Mouse (Mus musculus): Measurements from ENCODE around the gene Rnase11. TPM values are rescaled to one million over a fixed set of nuclear protein-coding genes. Genes with fewer than 3 reads are reported as not detected.

Gene Rnase11
- polyA plus RNA-seq, 1 experiment from 2014 or later: not detected

DNA sequence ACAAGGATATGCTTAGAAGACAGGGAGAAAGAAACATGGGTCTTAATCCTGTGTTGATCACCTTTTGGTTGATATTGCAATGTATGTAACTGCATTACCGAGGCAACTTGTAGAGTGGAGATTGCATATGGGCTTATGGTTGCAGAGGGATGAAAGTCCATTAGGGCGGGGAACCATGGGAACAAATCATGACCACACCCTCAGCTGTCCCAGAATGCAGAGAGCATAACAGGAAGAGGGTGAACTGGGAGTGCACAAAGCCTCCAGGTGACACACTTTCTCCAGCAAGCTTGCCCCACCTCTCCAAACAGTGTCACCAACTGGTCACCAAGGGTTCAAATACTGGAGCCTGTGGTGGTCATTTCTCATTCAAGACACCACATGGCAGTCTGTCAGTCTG lies 31.1 kb upstream of the Rnase11 start:
- Histone ChIP-seq H3K36me3 (ENCODE audit: insufficient read depth) (no peaks in the 10 kb centered on the region), H3K4me3 (ENCODE audit: low read depth, low read length) (no peak overlapping the region), H3K4me2 (no peak overlapping the region), H3K27me3 (ENCODE audit: insufficient read depth, low read length) (no peaks in the 10 kb centered on the region), H3K9ac (no peak overlapping the region), H3K27ac (ENCODE audit: low read depth) (no peak overlapping the region), H3K4me1 (ENCODE audit: insufficient read depth) (peaks cover 4% of the 10 kb centered on the region; the same call in 1 of the 2 replicates), H3K9me3 (ENCODE audit: low read depth, low read length) (no peaks in the 10 kb centered on the region)
- no peak for DNase-seq
- ATAC-seq (ENCODE audit: insufficient read depth): no peak
- no peak for TF ChIP-seq CTCF (IDR thresholded peaks at IDR 0.05; ENCODE audit: low read depth)
- WGBS: 74% methylated on average over 2 of the region's 2 CpGs

DNA sequence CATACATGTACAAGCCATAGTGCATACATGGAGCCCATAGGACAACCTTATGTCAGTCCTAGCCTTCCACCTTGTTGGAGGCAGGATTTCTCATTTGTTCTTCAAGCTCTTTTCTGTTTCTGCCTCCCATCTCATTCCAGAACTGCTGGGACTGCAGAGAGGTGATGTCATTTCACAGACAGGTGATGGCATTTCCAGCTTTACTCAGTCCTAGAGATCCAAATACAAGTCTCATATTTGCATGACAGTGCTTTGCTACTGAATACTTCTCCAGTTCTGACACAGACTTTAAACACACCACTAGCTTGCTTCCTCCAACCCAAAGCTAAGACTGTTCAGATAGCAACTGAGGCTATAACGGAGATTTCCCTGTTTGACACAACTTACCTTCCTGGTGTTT lies 29.2 kb upstream of the Rnase11 start:
- Histone ChIP-seq H3K27me3 (ENCODE audit: insufficient read depth, low read length) (no peaks in the 10 kb centered on the region), H3K9ac (no peak overlapping the region), H3K27ac (ENCODE audit: low read depth) (no peak overlapping the region), H3K9me3 (ENCODE audit: low read depth, low read length) (no peaks in the 10 kb centered on the region), H3K4me3 (ENCODE audit: low read depth, low read length) (no peak overlapping the region), H3K36me3 (ENCODE audit: insufficient read depth) (no peaks in the 10 kb centered on the region), H3K4me1 (ENCODE audit: insufficient read depth) (peaks cover 4% of the 10 kb centered on the region; the same call in 1 of the 2 replicates), H3K4me2 (no peak overlapping the region)
- 88% methylated on average over 1 of the region's 1 CpGs for WGBS
- no peak for TF ChIP-seq CTCF (IDR thresholded peaks at IDR 0.05; ENCODE audit: low read depth)
- no peak for DNase-seq
- no peak for ATAC-seq (ENCODE audit: insufficient read depth)

DNA sequence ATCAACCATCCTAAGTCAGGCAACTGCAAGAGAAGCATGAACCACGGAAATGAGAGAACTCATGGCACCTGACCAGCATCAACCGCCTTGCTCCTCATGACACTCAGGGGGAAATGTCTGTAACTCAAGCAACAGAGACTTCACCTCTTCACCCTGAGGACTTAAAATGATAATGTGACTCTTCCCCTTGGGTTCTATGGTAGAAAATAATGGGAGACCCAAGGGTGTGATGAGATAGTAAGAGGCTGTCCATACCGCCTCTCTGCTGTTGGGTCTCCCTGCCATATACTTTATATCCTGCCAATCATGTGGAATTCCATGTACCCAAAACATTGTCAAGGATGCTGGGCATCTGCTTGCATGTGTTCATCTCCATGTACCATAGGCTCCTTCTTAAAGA lies 24.4 kb upstream of the Rnase11 start, which contains the start of gene Olfr750:
Gene Olfr750 (minus strand): TSS at position 101 of the 400 bp plus-strand sequence.
- Histone ChIP-seq H3K27ac (ENCODE audit: low read depth) (no peak within 1 kb of the TSS), H3K9me3 (ENCODE audit: low read depth, low read length) (no peaks in the 10 kb centered on the region), H3K9ac (no peak within 1 kb of the TSS), H3K4me2 (no peak within 1 kb of the TSS), H3K4me3 (ENCODE audit: low read depth, low read length) (no peak within 1 kb of the TSS), H3K4me1 (ENCODE audit: insufficient read depth) (no peaks in the 10 kb centered on the region), H3K27me3 (ENCODE audit: insufficient read depth, low read length) (no peaks in the 10 kb centered on the region), H3K36me3 (ENCODE audit: insufficient read depth) (no peaks in the 10 kb centered on the region)
- TF ChIP-seq CTCF (IDR thresholded peaks at IDR 0.05; ENCODE audit: low read depth): no peak
- DNase-seq (no peak), ATAC-seq (ENCODE audit: insufficient read depth) (no peak)
- 89% methylated on average over 3 of the region's 3 CpGs for WGBS

DNA sequence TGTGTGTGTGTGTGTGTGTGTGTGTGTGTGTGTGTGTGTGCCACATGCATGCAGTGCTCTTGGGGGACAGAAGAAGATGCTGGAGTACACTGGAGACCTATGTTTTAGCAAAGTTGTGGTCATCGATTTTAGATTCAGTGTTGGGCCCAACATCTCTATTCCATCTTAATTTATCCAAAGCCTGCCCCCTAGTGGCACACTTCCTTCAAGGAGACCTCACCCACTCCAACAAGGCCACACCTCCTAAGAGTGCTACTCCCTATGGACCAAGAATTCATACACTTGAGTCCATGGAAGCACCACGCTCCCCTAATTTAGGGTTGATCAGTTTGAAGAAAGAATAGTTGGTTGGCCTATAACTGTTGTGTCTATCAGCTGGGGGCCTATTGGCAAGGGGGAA lies 19.7 kb upstream of the Rnase11 start:
- ATAC-seq (ENCODE audit: insufficient read depth) (no peak), DNase-seq (peak; percentile 70)
- Histone ChIP-seq H3K9ac (no peak overlapping the region), H3K27ac (ENCODE audit: low read depth) (no peak overlapping the region), H3K9me3 (ENCODE audit: low read depth, low read length) (no peaks in the 10 kb centered on the region), H3K36me3 (ENCODE audit: insufficient read depth) (no peaks in the 10 kb centered on the region), H3K4me3 (ENCODE audit: low read depth, low read length) (no peak overlapping the region), H3K27me3 (ENCODE audit: insufficient read depth, low read length) (no peaks in the 10 kb centered on the region), H3K4me2 (no peak overlapping the region), H3K4me1 (ENCODE audit: insufficient read depth) (0 out of 2 replicates have a peak, but pooled peaks cover 10% of the 10 kb centered on the region)
- TF ChIP-seq CTCF (IDR thresholded peaks at IDR 0.05; ENCODE audit: low read depth): peak; percentile 37
- WGBS: 88% methylated on average over 2 of the region's 2 CpGs

DNA sequence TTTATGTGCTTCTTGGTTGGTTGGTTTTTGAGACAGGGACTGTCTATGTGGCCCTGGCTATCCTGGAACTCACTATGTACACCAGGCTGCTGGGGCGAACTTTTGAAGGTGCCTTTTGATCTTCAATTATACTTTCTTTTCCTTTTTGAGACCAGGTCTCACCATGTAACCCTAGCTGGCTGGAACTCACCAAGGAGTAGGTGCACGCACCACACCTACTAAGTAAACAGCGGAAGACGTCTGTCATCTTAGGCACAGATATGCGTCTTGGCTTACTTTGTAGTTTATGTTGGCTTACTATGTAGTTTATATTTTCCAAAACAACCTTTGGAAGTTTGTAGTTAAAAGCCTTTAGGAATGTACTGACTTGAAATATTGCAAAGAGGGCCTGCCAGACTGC lies 19.0 kb upstream of the Rnase11 start:
- no peak overlapping the region for H3K4me2 ChIP-seq

DNA sequence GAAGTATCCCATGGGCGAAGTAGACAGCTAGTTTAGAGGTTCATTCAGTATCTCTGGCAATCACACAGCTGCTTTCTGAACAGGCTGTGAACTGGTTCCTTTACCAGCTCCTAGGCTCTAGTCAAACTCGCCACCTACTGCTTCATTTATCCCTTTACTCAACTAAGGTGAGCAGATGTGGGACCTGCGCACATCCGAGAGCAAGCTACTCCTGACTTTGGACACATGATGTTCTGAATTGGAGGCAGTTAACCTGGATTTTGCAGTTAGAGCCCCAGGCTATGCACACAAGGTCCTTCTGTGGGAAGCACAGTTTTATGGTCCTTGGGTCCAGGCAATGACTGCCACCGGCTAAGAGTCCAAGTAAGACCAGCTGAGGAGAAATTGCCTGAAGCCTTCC lies 10.8 kb upstream of the Rnase11 start:
- TF ChIP-seq CTCF (IDR thresholded peaks at IDR 0.05; ENCODE audit: low read depth): no peak
- no peak overlapping the region for H3K27ac ChIP-seq (ENCODE audit: low read depth)

More for the DNA sequence above, 19.0 kb upstream of the Rnase11 start:
- Histone ChIP-seq H3K27ac (ENCODE audit: low read depth) (no peak overlapping the region), H3K9ac (no peak overlapping the region), H3K27me3 (ENCODE audit: insufficient read depth, low read length) (no peaks in the 10 kb centered on the region), H3K4me1 (ENCODE audit: insufficient read depth) (0 out of 2 replicates have a peak, but pooled peaks cover 10% of the 10 kb centered on the region), H3K36me3 (ENCODE audit: insufficient read depth) (no peaks in the 10 kb centered on the region), H3K4me3 (ENCODE audit: low read depth, low read length) (no peak overlapping the region), H3K9me3 (ENCODE audit: low read depth, low read length) (no peaks in the 10 kb centered on the region)
- ATAC-seq (ENCODE audit: insufficient read depth) (no peak), DNase-seq (no peak)
- no peak for TF ChIP-seq CTCF (IDR thresholded peaks at IDR 0.05; ENCODE audit: low read depth)
- 64% methylated on average over 5 of the region's 5 CpGs for WGBS

DNA sequence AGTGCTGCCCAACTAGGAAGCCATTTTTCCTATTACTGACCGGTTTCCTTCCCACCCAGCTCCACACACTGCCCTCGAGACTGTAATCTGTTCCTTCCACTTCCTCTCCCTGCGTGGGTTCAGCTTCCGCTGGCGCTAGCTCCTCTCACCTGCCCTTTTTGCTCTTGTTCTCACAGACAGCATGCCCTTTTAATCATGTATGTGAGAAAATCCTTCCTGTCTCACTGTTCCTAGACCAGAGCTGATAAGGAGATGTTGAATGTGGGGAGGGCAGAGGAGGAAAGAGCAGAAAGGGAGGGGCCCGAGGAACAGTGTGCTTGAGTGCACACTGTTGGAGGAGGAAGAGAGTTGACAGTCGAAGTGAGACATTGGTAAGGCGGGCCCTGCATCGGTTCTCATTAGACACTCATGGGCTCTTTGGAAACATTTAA lies 7.5 kb upstream of the Rnase11 start, which contains the start of gene Rnase12:
Gene Rnase12 (minus strand): TSS at position 261 of the 431 bp plus-strand sequence.
- H3K4me3 ChIP-seq (ENCODE audit: low read depth, low read length): no peak within 1 kb of the TSS

More for the DNA sequence above, 10.8 kb upstream of the Rnase11 start:
- Histone ChIP-seq H3K9me3 (ENCODE audit: low read depth, low read length) (no peaks in the 10 kb centered on the region), H3K4me2 (no peak overlapping the region), H3K4me1 (ENCODE audit: insufficient read depth) (no peaks in the 10 kb centered on the region), H3K4me3 (ENCODE audit: low read depth, low read length) (no peak overlapping the region), H3K27me3 (ENCODE audit: insufficient read depth, low read length) (no peaks in the 10 kb centered on the region), H3K9ac (no peak overlapping the region), H3K36me3 (ENCODE audit: insufficient read depth) (no peaks in the 10 kb centered on the region)
- no peak for DNase-seq
- 92% methylated on average over 5 of the region's 5 CpGs for WGBS
- ATAC-seq (ENCODE audit: insufficient read depth): no peak

More for the DNA sequence above, 7.5 kb upstream of the Rnase11 start, which contains the start of gene Rnase12:
- TF ChIP-seq CTCF (IDR thresholded peaks at IDR 0.05; ENCODE audit: low read depth): no peak
- no peak for DNase-seq
- Histone ChIP-seq H3K36me3 (ENCODE audit: insufficient read depth) (no peaks in the 10 kb centered on the region), H3K4me1 (ENCODE audit: insufficient read depth) (no peaks in the 10 kb centered on the region), H3K4me2 (no peak within 1 kb of the TSS), H3K9ac (no peak within 1 kb of the TSS), H3K9me3 (ENCODE audit: low read depth, low read length) (no peaks in the 10 kb centered on the region), H3K27me3 (ENCODE audit: insufficient read depth, low read length) (no peaks in the 10 kb centered on the region), H3K27ac (ENCODE audit: low read depth) (no peak within 1 kb of the TSS)
- 38% methylated on average over 9 of the region's 9 CpGs for WGBS
- no peak for ATAC-seq (ENCODE audit: insufficient read depth)

Data from lung, embryonic 14.5 days (tissue).